Mouse (Mus musculus) induced T-regulatory cell, adult 2 months (primary cell): ENCODE data around the gene Gatad2a.

Experiments
- DNase-seq: peaks from one replicate; pipeline ENCODE4 v3.0.0-alpha.2; 2012; ENCODE audit warnings: low read depth

Gene Gatad2a

DNA sequence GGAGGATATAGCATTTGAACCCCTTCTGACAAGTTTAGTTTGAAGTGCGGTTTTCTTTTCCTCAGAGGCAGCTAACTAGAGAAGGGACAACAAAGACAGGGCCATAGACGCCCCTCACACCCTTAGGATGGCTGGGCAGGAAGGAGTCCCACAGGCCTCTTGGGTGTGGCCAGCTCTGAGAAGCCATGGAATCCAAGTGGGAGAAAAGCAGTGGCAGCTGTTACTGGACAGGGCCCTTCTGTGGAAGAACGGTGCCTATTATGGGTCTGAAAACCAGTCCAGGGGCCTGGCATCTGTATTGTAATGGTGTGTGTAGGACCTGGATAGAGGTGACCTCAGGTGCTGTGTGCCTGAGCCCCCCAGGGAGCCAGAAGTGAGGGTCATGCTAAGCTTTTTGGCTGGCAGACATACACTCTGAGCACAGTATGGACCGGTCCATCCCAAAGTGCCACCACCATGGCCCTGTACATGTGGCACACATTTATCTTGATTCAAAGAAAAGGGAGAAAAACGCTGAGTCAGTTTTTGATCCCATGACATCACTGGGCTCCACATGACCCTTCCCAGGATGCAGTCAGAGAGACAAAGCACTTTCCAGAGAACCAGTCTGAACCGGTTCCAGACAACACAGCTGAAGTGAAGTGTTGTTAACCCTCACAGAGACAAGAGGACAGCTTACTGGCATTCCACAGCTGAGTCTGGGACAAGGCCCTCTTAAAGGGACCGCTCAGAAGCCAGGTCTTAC lies 60.0 kb downstream of the Gatad2a start:
- DNase-seq = no peak

GRCm38 (mm10) chr8:69935431-69935830 lies 60.8 kb downstream of the Gatad2a start:
- no peak for DNase-seq

- peak; percentile 29 for DNase-seq
Observed at GRCm38 (mm10) chr8:69934582-69934981, 61.6 kb downstream of the Gatad2a start.

- peak; percentile 61 for DNase-seq
Observed at GRCm38 (mm10) chr8:69933811-69934210, 62.4 kb downstream of the Gatad2a start.

GRCm38 (mm10) chr8:69926901-69927300 lies 69.3 kb downstream of the Gatad2a start:
- no peak for DNase-seq

DNA sequence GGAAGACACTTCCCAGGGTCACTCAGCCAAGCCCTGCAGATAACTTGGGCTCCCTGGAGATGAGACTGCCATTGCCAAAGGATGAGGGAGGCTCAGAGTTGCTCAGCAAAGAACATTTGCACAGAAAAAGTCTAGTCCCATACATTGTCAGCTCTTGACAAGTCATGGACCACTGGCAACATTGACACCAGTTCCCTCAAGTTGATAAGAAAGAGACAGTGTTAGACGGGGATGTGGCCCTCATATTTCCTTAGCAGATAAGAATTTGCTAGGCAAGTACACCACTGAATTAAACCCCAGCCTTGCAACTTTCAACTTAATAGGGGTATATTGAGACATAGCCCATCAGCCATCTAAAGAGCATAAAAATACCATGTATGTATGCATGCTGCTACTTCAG lies 72.2 kb downstream of the Gatad2a start:
- DNase-seq = no peak

GRCm38 (mm10) chr8:69921141-69921540 lies 75.0 kb downstream of the Gatad2a start:
- DNase-seq = peak; percentile 46

GRCm38 (mm10) chr8:69919876-69920662 lies 76.1 kb downstream of the Gatad2a start:
- peak; percentile 97 for DNase-seq

DNA sequence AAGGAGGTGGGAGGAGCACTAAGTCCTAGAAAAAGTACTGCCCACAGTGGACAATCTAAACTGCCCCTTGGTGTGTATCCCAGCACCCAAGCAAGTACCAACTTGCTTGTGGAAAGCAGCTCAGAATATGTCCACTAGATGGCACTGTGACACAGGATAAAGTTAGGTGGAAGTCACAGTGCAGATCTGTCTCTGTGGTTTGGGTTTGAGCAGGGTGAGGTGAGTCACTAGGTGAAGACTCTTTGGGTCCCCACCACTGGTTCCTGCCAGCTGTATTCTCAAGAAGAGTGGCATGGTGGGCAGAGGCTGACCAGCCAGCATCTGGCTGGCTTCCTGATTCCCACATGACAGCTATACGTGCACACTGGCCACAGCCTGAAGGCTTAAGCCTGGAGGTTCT lies 77.2 kb downstream of the Gatad2a start:
- DNase-seq = peak; percentile 98

DNA sequence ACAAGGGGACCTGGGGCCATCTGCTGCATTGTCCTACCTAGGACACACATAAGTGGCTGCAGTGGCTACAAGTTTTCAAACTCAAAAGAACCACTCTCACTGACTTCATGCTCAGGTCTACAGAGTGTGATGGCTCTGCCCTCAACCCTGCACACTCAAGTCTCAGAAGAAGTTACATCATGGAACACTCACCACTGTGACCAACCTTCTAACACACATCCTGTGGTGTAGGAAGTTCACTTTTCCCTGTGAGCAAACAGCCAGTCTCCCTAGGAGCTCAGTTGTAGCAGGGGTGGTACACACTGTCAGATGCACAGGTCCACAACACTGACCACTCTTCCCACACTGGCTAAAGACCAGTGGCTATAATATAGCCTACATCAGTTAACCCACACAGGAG lies 77.7 kb downstream of the Gatad2a start:
- peak; percentile 72 for DNase-seq

GRCm38 (mm10) chr8:69915748-69916147 lies 80.4 kb downstream of the Gatad2a start:
- DNase-seq = no peak

GRCm38 (mm10) chr8:69914526-69914925 lies 81.7 kb downstream of the Gatad2a start:
- DNase-seq = no peak

DNA sequence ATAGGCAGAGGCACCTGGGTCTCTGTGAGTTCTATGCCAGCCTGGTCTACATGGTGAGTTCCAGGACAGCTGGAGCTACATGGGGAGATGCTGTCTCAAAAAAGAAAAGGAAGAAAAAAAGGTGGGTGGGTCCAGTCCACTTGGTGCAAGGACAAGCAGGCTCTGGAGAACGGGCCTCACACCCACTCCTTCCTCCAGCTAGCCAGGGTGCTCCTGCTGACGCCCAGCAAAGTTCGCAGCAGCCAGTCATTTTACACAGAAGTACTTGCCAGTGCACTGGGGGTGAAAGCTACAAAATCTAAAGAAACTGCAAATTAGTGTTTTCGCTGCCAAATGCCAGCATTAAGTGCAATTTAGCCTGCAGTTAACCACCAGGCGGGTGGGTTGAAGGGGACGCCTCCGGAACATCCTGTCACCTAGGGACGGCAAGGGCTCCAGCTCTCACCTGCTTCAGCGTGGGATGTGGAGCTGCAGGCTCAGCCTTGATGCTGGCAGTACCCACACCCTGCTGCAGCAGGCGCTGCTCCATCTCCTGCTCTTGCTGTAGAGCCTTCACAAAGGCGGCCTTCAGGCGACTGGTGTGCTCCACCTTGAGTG lies 83.6 kb downstream of the Gatad2a start:
- DNase-seq = no peak

DNA sequence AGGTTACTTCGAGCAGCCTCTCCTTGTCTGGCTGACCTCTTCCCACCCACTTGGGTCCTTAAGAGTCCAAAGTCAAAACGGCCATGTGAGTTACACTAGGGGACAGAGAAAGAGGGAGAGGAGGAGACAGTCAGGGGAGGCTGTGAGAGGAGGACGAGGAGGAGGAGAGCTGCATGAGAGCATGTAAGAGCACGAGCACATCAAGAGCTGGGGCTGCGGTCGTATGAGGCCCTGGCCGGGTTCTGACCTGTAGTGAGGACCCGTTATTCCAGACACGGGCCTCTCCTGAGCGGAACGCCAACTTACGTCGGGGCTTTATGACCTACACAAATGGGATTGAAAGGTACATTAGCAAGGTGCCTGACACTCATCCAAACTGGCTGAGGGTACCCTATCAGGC lies 84.3 kb downstream of the Gatad2a start:
- no peak for DNase-seq

DNA sequence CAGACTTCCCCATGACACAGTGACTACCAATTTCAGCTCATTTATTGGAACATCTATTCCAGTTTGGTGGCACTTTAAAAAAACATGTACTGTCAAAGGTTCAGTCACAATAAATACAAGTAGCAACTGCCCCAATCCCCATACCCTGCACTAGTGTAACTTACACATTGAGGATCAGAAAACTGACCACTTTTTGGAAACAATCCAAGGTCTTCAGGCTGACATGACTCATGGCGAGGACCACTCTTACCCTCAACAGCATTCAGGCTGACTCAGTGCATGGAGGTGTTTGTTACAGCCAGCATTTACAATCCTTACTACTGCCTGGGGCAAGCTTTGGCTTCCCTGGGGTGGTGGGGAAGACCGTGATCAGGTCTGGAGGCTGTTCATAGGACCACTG lies 89.1 kb downstream of the Gatad2a start:
- no peak for DNase-seq

GRCm38 (mm10) chr8:69906260-69906659 lies 89.9 kb downstream of the Gatad2a start:
- DNase-seq = no peak

GRCm38 (mm10) chr8:69904096-69904495 lies 92.1 kb downstream of the Gatad2a start:
- DNase-seq = no peak

DNA sequence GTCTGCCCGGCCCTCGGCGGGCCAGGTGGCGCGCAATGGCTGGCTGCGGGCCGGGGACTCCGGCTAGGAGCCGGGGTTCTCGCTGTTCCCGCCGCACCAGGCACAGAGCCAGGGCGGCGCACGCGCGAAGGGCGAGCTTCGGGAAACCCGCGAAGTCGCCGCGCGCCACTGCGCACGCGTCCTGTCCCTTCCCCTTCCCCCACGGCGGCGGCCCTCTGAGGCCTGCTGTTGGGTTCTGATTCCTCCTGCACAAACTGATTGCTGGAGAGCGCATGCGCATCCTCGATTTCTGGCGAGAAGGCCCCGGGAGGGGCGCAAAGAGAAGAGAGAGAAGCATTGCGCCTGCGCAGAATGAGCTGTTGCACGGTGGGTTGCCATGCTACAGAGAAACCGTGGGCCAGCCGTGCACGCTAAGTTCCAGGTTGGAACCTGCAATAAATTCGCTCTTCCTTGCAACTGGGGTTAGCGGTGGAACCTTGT lies 93.1 kb downstream of the Gatad2a start:
- peak; percentile 99 for DNase-seq

DNA sequence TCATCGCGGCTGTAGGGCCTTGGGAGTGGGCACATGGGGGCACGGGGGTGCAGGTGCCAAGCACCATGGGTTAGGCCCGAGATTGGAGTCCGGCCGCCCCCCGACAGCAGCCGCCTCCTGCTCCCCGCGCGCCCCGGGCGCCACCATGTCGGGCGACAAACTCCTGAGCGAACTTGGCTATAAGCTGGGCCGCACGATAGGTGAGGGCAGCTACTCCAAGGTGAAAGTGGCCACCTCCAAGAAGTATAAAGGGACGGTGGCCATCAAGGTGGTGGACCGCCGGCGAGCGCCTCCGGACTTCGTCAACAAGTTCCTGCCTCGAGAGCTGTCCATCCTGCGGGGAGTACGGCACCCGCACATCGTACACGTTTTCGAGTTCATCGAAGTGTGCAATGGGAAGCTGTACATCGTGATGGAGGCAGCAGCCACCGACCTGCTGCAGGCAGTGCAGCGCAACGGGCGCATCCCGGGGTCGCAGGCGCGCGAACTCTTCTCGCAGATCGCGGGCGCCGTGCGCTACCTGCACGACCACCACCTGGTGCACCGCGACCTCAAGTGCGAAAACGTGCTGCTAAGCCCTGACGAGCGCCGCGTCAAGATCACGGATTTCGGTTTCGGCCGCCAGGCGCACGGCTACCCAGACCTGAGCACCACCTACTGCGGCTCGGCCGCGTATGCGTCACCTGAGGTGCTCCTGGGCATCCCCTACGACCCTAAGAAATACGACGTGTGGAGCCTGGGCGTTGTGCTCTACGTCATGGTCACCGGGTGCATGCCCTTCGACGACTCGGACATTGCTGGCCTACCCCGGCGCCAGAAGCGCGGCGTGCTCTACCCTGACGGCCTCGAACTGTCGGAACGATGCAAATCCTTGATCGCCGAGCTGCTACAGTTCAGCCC lies 93.8 kb downstream of the Gatad2a start, which contains the start of the genes Tssk6, Ndufa13 and Yjefn3:
Tssk6 (plus strand) TSS at position 22 of the 900 bp plus-strand sequence.
Ndufa13 (minus strand) TSS at position 396 of the 900 bp plus-strand sequence.
Yjefn3 (minus strand) TSS at position 550 of the 900 bp plus-strand sequence.
- DNase-seq = peak; percentile 88

- DNase-seq = peak; percentile 98
Observed at GRCm38 (mm10) chr8:69901484-69902162, 94.6 kb downstream of the Gatad2a start.

DNA sequence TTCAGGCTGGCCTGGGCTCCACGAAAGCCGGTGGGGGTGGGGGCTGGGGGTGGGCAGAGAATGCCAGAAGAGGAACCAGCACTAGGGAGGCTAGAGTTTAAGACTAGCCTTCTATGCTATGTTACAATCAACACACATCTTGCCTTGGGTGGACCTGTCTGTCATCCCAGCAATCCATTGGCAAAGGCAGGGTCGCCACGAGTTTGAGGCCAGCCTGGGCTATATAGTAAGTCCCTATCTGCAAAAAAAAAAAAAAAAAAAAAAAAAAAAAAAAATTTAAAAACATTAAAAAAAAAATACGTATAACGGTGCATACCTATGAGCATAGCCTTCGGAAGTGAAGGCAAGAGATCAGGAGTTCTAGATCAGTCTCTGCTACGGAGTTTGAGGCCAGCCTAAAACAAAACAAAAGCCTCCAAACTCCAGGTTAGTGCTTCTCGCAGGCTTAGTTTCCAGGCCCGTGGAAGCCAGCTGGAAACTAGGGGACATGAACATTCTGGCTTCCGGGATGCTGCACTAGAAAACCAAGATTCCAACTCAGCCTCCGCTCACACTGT lies 95.2 kb downstream of the Gatad2a start:
- DNase-seq = no peak
